Mouse (Mus musculus) ovary, adult 18-20 months (tissue): Measurements from ENCODE around the gene Adora2a.
"Not testable (repeated sequence)": the region's sequence is repeated elsewhere in the genome, so short reads cannot be mapped to it uniquely, and the experiment has no call there.

Experiments used
- DNase-seq: peaks from one replicate; pipeline ENCODE4 v3.0.0; 2022; ENCODE audit warnings: low spot score, mixed read lengths

The Adora2a gene

DNA sequence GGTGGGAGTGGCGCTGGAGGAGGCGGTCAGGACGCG, at the start of gene Adora2a:
Gene Adora2a (plus strand): TSS at position 6 of the 36 bp plus-strand sequence.
- DNase-seq: no peak

DNA sequence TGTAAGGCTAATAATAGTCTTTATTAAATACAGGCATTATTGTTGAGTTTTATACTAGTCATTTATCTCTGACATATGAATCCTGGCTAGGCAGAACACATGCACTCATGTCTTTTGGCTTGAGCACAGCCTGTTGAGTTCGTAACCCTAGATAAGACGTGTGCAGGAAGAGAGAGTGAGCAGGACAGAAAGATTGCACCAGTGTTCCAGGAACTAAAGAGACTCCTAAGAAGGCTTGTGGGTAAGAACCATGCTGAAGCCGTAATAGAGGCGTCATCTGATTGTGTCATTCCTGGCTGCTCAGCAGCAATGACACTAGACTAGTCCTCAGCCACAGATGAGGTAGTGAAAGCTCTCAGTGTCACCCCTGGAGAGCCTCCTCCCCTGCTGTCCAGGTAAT, 43.7 kb upstream of the Adora2a start:
- DNase-seq: no peak

GRCm38 (mm10) chr10:75276427-75277013, 40.2 kb upstream of the Adora2a start:
- DNase-seq: no peak

DNA sequence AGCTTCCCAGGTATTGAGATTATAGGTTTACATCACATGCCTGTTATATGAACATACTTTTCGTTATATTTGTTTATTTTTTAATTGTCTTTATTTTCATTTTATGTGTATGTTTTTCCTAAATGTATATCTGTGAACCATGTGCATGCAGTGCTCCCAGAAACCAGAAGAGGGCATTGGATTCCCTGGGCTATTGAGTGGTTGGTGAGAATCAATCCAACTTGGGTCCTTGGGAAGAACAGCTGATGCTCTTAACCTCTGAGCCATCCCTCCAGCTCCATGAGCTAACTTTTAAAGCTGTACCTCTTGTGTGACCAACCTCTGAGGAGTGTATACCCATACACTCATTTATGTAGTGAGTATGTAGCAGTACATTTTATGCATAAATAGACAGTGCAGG, 39.2 kb upstream of the Adora2a start:
- DNase-seq: no peak

DNA sequence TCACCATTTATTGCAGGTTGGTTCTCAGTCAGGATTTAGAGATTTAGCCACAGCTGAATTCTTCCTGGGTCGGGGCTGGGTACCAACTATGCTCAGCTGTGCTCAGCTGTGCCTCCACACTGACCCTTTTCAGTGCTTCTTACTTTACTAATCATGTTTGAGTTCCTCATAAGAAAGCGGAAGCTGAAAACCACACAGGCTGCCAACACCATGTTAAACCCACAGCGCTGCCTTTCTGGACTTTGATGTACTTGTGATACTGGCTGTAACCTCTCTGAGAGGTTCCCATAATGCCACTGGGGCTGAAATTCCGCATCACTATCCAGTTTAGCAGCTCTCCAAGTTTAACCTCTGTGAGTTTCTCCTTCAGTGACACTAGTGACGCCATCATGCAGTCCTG, 34.0 kb upstream of the Adora2a start:
- no peak for DNase-seq

DNA sequence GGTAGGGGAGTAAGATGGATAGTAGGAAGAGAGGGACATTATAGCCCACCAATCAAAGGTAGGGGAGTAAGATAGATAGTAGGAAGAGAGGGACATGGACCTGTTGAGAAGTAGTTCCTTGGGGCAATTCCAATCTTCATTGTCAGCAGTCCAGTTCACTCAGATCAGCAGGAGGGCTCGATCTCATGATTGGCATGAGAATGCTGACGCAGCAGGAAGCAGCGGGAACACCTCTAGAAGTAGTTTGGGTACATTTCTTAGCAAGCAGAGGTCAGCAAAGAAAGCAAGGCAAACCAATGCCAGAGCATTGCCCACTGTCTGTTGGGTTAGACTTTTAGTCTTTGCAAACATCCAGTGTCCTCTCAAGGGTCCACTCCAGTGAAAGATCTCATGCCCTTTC, 32.9 kb upstream of the Adora2a start:
- DNase-seq: no peak

DNA sequence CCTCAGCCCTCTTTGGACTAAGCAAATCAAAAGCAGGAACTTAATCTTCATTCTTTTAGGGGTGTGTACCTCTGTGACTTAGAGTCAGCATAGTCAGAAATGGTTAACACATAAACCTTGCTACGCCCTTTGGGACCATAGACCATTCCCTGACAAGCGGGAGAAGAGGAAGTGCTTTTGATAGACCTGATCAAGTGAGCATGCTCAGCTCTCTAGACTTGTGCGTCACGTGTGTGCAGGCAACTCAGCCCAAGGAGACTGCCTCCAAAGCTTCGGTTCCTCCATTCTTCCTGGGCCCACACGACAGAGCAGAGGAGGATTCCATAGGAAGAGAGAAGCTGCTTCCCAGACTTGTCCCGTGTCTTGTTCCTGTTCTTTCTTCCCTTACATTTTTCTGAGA, 28.1 kb upstream of the Adora2a start:
- no peak for DNase-seq

DNA sequence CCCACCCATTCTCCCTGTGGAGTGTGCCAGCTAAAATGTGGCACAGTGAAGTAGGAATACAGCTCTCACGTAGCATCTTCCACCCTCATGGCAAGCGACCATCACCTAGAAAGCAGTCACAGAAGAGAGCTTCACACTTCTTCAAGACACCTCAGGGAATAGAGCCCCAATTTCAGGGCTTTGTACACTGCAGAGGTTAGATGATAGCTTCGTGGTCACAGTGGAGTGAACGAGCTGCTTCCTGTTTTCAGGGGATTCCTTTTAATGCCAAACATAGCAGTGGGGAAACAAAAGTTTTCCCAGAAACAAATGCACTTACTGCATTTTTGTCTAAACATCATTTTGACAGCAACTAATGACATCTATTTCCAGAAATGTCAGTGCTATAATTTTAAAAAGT, 27.3 kb upstream of the Adora2a start:
- no peak for DNase-seq

GRCm38 (mm10) chr10:75290650-75291049, 26.0 kb upstream of the Adora2a start:
- DNase-seq: no peak

DNA sequence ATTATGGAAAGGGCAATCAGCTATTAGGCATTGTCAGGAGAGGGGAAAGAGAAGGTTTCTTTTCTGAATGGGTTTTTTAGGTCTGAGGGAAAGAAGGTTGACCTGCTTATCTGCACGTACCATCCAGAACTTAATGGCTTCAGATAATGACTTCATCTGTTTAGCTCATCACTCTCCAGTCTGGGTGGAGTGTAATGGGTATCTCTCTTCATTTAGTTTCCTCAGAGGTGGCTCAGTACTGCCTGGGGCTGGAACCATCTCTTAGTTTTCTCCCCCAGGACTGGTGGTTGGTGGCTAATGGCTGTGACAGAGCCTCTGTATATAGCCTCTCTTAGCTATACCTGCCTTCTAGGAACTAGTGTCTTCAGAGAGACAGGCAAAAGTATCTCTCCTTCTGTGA, 25.3 kb upstream of the Adora2a start:
- no peak for DNase-seq

DNA sequence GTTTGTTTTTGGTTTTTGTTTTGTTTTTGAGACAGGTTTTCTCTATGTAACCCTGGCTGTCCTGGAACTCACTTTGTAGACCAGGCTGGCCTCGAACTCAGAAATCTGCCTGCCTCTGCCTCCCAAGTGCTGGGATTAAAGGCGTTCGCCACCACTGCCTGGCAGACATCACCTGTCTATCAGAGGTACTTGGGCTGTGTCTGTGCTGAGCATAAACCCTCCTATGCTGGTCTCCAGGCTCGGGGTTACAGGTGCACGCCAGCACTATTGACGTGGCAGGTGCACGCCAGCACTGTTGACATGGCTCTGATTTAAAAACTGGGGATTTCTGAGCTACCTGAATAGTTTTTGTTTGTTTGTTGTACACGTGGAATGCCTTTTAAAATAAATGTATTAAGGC, 24.5 kb upstream of the Adora2a start:
- not testable (repeated sequence) for DNase-seq

DNA sequence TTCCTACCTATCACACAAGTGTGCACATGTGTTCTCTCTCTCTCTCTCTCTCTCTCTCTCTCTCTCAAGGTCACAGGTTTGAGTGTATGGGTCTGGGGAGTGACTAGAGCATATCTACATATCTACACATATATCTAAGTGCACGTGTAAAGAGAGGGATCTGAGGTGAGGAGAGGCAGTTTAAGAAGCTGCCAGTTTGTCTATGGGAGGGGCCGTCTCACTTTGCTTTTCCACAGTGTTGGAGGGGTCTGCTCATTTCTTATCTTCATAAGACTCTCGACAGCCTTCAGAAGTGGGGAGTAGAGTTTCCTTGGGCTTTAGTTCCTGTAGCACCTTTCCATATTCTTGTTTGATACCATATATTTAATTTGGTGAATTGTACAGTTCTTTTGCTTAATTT, 23.4 kb upstream of the Adora2a start:
- DNase-seq: no peak

DNA sequence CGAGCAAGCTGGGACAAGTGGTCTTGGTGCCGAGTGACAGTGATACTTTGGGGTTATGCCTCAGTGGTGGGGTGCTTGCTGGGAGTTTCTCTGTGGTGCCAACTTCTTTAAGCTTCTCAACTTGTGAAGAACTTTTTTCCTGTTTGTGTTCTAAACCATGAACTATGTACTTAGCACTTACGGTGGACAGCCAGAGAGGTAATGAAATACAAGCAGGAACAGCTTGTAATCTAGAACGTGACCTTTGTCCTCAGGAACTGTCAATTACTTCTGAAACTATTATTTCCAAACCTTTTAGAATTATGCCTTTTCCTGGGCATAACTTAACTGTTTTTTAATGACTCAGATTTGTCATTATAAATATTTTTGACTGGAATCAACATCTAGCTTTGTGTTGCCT, 22.3 kb upstream of the Adora2a start:
- DNase-seq: no peak

DNA sequence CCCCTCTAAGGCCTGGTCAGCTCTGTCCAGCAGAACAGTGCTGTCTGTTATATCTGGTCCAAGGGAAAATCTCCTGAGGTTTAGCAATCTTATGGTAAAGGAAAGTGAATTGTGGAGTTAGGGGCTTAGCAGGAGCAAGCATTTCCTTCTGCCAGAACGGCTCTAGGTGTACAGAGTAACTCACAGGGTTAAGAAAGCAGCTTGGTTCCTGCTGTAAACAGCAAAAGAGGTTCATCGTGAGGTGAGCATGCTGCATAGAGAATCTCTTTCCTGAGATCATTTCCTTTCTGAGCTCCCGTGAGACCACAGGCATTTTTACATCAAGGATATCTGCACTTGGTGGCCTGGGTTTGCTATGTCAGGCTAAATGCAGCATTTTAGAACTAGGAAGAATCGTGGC, 21.8 kb upstream of the Adora2a start:
- no peak for DNase-seq

- DNase-seq: no peak
These were observed 18.1 kb upstream of the Adora2a start for GRCm38 (mm10) chr10:75298608-75299007.

DNA sequence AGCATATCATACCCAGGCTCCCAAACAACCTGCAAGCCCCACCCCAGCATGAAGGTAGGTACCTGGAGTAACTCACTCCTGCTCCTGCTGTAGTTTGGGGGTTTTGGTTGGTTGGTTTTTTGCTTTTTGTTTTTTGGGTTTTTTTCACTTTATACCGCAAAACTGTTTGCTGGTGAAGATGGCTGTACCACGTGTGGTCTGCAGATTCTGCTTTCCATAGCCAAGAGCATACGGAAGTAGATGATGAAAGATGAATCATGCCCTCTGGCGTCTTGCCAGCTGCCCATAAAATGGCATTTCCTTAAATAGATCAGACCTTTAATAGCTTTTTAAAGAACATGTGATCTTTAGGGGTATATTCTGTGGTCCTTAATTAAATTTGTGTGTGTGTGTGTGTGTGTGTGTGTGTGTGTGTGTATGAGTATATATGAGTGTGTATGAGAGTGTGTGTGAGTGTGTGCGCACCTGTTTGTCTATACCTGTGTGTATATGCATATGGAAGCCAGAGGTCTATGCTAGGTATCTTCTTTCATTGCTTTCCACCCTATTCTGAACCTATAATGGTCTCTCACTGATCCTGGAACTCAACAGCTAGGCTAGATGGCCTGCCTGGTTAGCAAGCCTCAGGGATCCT, 16.8 kb upstream of the Adora2a start:
- no peak for DNase-seq

GRCm38 (mm10) chr10:75301195-75301806, 15.4 kb upstream of the Adora2a start:
- DNase-seq: no peak

GRCm38 (mm10) chr10:75301937-75302336, 14.7 kb upstream of the Adora2a start:
- no peak for DNase-seq

DNA sequence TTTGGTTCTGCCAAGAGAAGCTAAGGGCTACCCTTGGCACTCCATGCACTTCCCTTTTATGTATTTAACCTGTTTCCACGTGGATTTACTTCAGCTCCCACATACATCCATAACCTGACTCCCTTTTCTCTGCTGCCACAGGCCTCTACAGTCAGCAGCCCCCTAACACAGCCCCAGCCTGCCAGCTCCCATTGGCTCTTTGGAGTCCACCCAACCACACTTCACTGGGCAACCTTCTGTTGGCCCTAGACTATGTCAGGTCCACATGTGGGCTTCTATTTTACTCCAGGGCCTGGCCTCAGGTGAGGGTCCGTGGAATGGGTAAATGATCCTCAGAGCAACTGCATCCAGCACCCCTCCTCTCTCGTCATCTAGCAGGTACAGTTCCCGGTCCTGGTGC, 14.1 kb upstream of the Adora2a start:
- no peak for DNase-seq

GRCm38 (mm10) chr10:75303324-75304048, 13.2 kb upstream of the Adora2a start:
- no peak for DNase-seq

- no peak for DNase-seq
These were observed 12.7 kb upstream of the Adora2a start for GRCm38 (mm10) chr10:75304049-75304405.

DNA sequence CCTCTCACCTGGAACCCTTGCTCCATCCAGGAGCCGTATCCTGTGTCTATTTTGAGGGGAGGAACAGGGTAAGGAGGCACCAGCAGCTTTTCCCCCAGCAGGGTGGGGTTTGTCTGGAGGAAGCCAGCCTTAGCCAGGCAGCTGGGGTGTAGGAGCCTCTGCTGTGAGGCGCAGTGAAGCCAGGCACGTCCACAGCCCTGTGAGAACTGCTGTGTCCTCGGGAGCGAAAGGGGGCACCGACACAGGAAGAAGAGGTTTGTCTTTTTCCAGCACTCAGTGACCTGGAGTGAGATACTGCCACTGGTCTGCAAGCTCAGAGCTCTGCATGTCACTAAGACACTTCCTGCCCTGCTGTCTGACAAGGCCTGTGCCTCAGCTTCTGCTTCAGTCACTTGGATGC, 12.3 kb upstream of the Adora2a start:
- no peak for DNase-seq

- DNase-seq: no peak
These were observed 9.5 kb upstream of the Adora2a start for GRCm38 (mm10) chr10:75307130-75307529.

GRCm38 (mm10) chr10:75312361-75312760, 4.3 kb upstream of the Adora2a start:
- DNase-seq: no peak
